Comparison of ENCODE assay signal across 10 mouse cellular contexts in genomic region chr7:18948151-18948550, GRCm38 (mm10). TPM values are rescaled to one million over a fixed set of nuclear protein-coding genes. Genes with fewer than 3 reads are reported as not detected.
DNase-seq lines count a peak whose midpoint lies in the region; ATAC-seq and TF ChIP-seq lines count a peak whose summit lies in the region.
"Had no signal": no experiment of that assay in that cellular context is flagged by ENCODE, and none has a peak within 500 bp of the region (broad histone marks: within the 10 kb centered on the region; RNA-seq: fewer than 3 reads in every experiment).

No protein-coding gene starts in this region.

- no peaks in the 10 kb centered on the region for H3K36me3 ChIP-seq in kidney, embryonic 15.5 days
- no peaks in the 10 kb centered on the region for H3K36me3 ChIP-seq in heart, postnatal 0 days (replicated peaks; ENCODE audit: control insufficient read depth, insufficient read depth, low read length)
- H3K36me3 ChIP-seq in stomach, embryonic 15.5 days = no peaks in the 10 kb centered on the region
- H3K36me3 ChIP-seq in liver, embryonic 11.5 days (ENCODE audit: control insufficient read depth, insufficient read depth, low read length) = no peaks in the 10 kb centered on the region

- H3K4me1 ChIP-seq in kidney, embryonic 15.5 days = no peaks in the 10 kb centered on the region; the same call in 1 of the 2 replicates
- H3K4me1 ChIP-seq in heart, postnatal 0 days (ENCODE audit: control insufficient read depth, insufficient read depth) = no peaks in the 10 kb centered on the region; the same call in 1 of the 2 replicates
- peaks cover 21% of the 10 kb centered on the region for H3K4me1 ChIP-seq in lung, adult 2 months (ENCODE audit: control insufficient read depth, insufficient read depth, low read length)
- no peaks in the 10 kb centered on the region for H3K4me1 ChIP-seq in stomach, embryonic 15.5 days
- peaks cover 3% of the 10 kb centered on the region; the same call in 1 of the 2 replicates for H3K4me1 ChIP-seq in liver, embryonic 11.5 days (replicated peaks; ENCODE audit: control insufficient read depth, insufficient read depth, low read length)

- H3K4me3 ChIP-seq in kidney, embryonic 15.5 days (replicated peaks) = no peak overlapping the region
- H3K4me3 ChIP-seq in heart, postnatal 0 days (ENCODE audit: low read depth, low read length) = no peak overlapping the region
- H3K4me3 ChIP-seq in lung, adult 2 months (replicated peaks; ENCODE audit: extremely low read depth, low read depth, low read length) = no peak overlapping the region
- H3K4me3 ChIP-seq in stomach, embryonic 15.5 days (replicated peaks) = no peak overlapping the region
- no peak overlapping the region for H3K4me3 ChIP-seq in liver, embryonic 11.5 days (ENCODE audit: low read depth, low read length)

- no peaks in the 10 kb centered on the region for H3K9me3 ChIP-seq in kidney, embryonic 15.5 days (replicated peaks)
- no peaks in the 10 kb centered on the region for H3K9me3 ChIP-seq in heart, postnatal 0 days (replicated peaks; ENCODE audit: control insufficient read depth, low read length)
- H3K9me3 ChIP-seq in stomach, embryonic 15.5 days = no peaks in the 10 kb centered on the region
- H3K9me3 ChIP-seq in liver, embryonic 11.5 days (ENCODE audit: control insufficient read depth, low read length) = no peaks in the 10 kb centered on the region

- peaks cover 15% of the 10 kb centered on the region for H3K27me3 ChIP-seq in kidney, embryonic 15.5 days
- 0 out of 2 replicates have a peak, but pooled peaks cover 8% of the 10 kb centered on the region for H3K27me3 ChIP-seq in heart, postnatal 0 days (ENCODE audit: control insufficient read depth, insufficient read depth, low read length)
- no peaks in the 10 kb centered on the region for H3K27me3 ChIP-seq in stomach, embryonic 15.5 days (replicated peaks)
- H3K27me3 ChIP-seq in liver, embryonic 11.5 days (replicated peaks; ENCODE audit: control insufficient read depth, insufficient read depth, low read length) = 0 out of 2 replicates have a peak, but pooled peaks cover 3% of the 10 kb centered on the region

- H3K9ac ChIP-seq in kidney, embryonic 15.5 days = no peak overlapping the region
- no peak overlapping the region for H3K9ac ChIP-seq in heart, postnatal 0 days (replicated peaks; ENCODE audit: low read depth, low read length)
- H3K9ac ChIP-seq in stomach, embryonic 15.5 days = no peak overlapping the region
- no peak overlapping the region for H3K9ac ChIP-seq in liver, embryonic 11.5 days (ENCODE audit: low read depth, low read length)

- TF ChIP-seq CTCF in heart, postnatal 0 days (IDR thresholded peaks at IDR 0.05; ENCODE audit: low read depth) = no peak
- TF ChIP-seq CTCF in lung, adult 2 months (IDR thresholded peaks at IDR 0.05; ENCODE audit: insufficient read depth, low read length) = no peak

- H3K4me2 ChIP-seq in kidney, embryonic 15.5 days = no peak overlapping the region
- no peak overlapping the region for H3K4me2 ChIP-seq in heart, postnatal 0 days (ENCODE audit: low read depth, low read length)
- no peak overlapping the region for H3K4me2 ChIP-seq in stomach, embryonic 15.5 days
- H3K4me2 ChIP-seq in liver, embryonic 11.5 days = no peak overlapping the region

- peak; percentile 38; the same call in 1 of the 2 replicates for TF ChIP-seq POLR2A in lung, adult 2 months (IDR thresholded peaks at IDR 0.05; ENCODE audit: borderline replicate concordance, extremely low read depth, low read depth, low read length)

- peak; percentile 83 for TF ChIP-seq EP300 in heart, postnatal 0 days (IDR thresholded peaks at IDR 0.05; ENCODE audit: low read depth)

- WGBS in kidney, embryonic 15.5 days = 64% methylated on average over 6 of the region's 6 CpGs
- WGBS in heart, postnatal 0 days = 40% methylated on average over 6 of the region's 6 CpGs
- WGBS in lung, adult 2 months = 28% methylated on average over 6 of the region's 6 CpGs
- WGBS in stomach, embryonic 15.5 days = 57% methylated on average over 6 of the region's 6 CpGs
- WGBS in liver, embryonic 11.5 days = 51% methylated on average over 6 of the region's 6 CpGs

- ATAC-seq in kidney, embryonic 15.5 days (replicated peaks; ENCODE audit: low FRiP score) = no peak
- peak; percentile 87 for ATAC-seq in heart, postnatal 0 days (ENCODE audit: insufficient read depth, low read depth)
- peak; percentile 59 for ATAC-seq in stomach, embryonic 15.5 days (ENCODE audit: insufficient read depth, low FRiP score, low read depth)
- no peak for ATAC-seq in liver, embryonic 11.5 days (replicated peaks; ENCODE audit: low FRiP score)

- peak; percentile 52 for DNase-seq in kidney, adult 18-20 months
- peak; percentile 36 for DNase-seq in heart, postnatal 0 days (ENCODE audit: low spot score)
- DNase-seq in lung, adult 2 months = peak; percentile 51
- no peak for DNase-seq in cerebellum, postnatal 36 days
- DNase-seq in liver, embryonic 11.5 days (ENCODE audit: low spot score) = no peak
- DNase-seq in spleen, adult 18-20 months = no peak

- no peak overlapping the region for H3K27ac ChIP-seq in kidney, embryonic 15.5 days
- H3K27ac ChIP-seq in heart, postnatal 0 days (ENCODE audit: low read depth) = peak overlapping the region; percentile 69
- no peak overlapping the region for H3K27ac ChIP-seq in stomach, embryonic 15.5 days
- no peak overlapping the region for H3K27ac ChIP-seq in liver, embryonic 11.5 days (ENCODE audit: low read depth, low read length)
- H3K27ac ChIP-seq: macrophage had no signal

RNA-seq across cellular contexts. Expression of gene Nova2, which starts 22.5 kb away (rescaled TPM):
- 0.67 and 0.93 TPM in 2 replicates for polyA plus RNA-seq in kidney, embryonic 15.5 days (2015; fragmentation: Nextera tagmentation; extraction: Ambion mirVana)
- 0.61 and 1.3 TPM in 2 replicates for total RNA-seq in heart, postnatal 0 days (2014; rRNA removed; ENCODE audit: low replicate concordance)
- polyA plus RNA-seq in heart, postnatal 0 days (2015; fragmentation: Nextera tagmentation; extraction: Ambion mirVana) = 0.37 and 0.41 TPM in 2 replicates
- 4.2 and 5.0 TPM in 2 replicates for polyA plus RNA-seq in lung, adult 2 months (2012; rRNA removed)
- 0.63 TPM in 2 replicates for polyA plus RNA-seq in stomach, embryonic 15.5 days (2015; fragmentation: Nextera tagmentation; extraction: Ambion mirVana)
- polyA plus RNA-seq in liver, embryonic 11.5 days (2014; fragmentation: Nextera tagmentation; extraction: Ambion mirVana) = 0.22 and 0.41 TPM in 2 replicates

RNA-seq across cellular contexts. Expression of gene Ccdc61, which starts 37.9 kb away (rescaled TPM):
- 27.7 and 28.9 TPM in 2 replicates for polyA plus RNA-seq in kidney, embryonic 15.5 days (2015; fragmentation: Nextera tagmentation; extraction: Ambion mirVana)
- 26.9 and 30.9 TPM in 2 replicates for total RNA-seq in heart, postnatal 0 days (2014; rRNA removed; ENCODE audit: low replicate concordance)
- polyA plus RNA-seq in heart, postnatal 0 days (2015; fragmentation: Nextera tagmentation; extraction: Ambion mirVana) = 12.7 and 15.5 TPM in 2 replicates
- polyA plus RNA-seq in lung, adult 2 months (2012; rRNA removed) = 22.7 and 26.9 TPM in 2 replicates
- polyA plus RNA-seq in stomach, embryonic 15.5 days (2015; fragmentation: Nextera tagmentation; extraction: Ambion mirVana) = 26.1 and 29.2 TPM in 2 replicates
- polyA plus RNA-seq in liver, embryonic 11.5 days (2014; fragmentation: Nextera tagmentation; extraction: Ambion mirVana) = 20.8 and 21.1 TPM in 2 replicates

RNA-seq across cellular contexts. Expression of gene Nanos2, which starts 39.0 kb away (rescaled TPM):
- not detected in 2 replicates for polyA plus RNA-seq in kidney, embryonic 15.5 days (2015; fragmentation: Nextera tagmentation; extraction: Ambion mirVana)
- not detected in 2 replicates for total RNA-seq in heart, postnatal 0 days (2014; rRNA removed; ENCODE audit: low replicate concordance)
- not detected in 2 replicates for polyA plus RNA-seq in heart, postnatal 0 days (2015; fragmentation: Nextera tagmentation; extraction: Ambion mirVana)
- 0.07 and 0.09 TPM in 2 replicates for polyA plus RNA-seq in lung, adult 2 months (2012; rRNA removed)
- not detected in 2 replicates for polyA plus RNA-seq in stomach, embryonic 15.5 days (2015; fragmentation: Nextera tagmentation; extraction: Ambion mirVana)
- not detected in 2 replicates for polyA plus RNA-seq in liver, embryonic 11.5 days (2014; fragmentation: Nextera tagmentation; extraction: Ambion mirVana)
- polyA plus RNA-seq: embryonic facial prominence, embryonic 14.5 days; macrophage had no signal

RNA-seq across cellular contexts. Expression of gene Mypop, which starts 42.9 kb away (rescaled TPM):
- 3.5 and 3.9 TPM in 2 replicates for polyA plus RNA-seq in kidney, embryonic 15.5 days (2015; fragmentation: Nextera tagmentation; extraction: Ambion mirVana)
- total RNA-seq in heart, postnatal 0 days (2014; rRNA removed; ENCODE audit: low replicate concordance) = 0.08 and 0.34 TPM in 2 replicates
- 0.79 and 1.2 TPM in 2 replicates for polyA plus RNA-seq in heart, postnatal 0 days (2015; fragmentation: Nextera tagmentation; extraction: Ambion mirVana)
- 7.2 and 10.2 TPM in 2 replicates for polyA plus RNA-seq in lung, adult 2 months (2012; rRNA removed)
- 2.8 and 3.7 TPM in 2 replicates for polyA plus RNA-seq in stomach, embryonic 15.5 days (2015; fragmentation: Nextera tagmentation; extraction: Ambion mirVana)
- 1.5 and 2.2 TPM in 2 replicates for polyA plus RNA-seq in liver, embryonic 11.5 days (2014; fragmentation: Nextera tagmentation; extraction: Ambion mirVana)

RNA-seq across cellular contexts. Expression of gene Irf2bp1, which starts 55.7 kb away (rescaled TPM):
- 21.4 and 24.1 TPM in 2 replicates for polyA plus RNA-seq in kidney, embryonic 15.5 days (2015; fragmentation: Nextera tagmentation; extraction: Ambion mirVana)
- total RNA-seq in heart, postnatal 0 days (2014; rRNA removed; ENCODE audit: low replicate concordance) = 50.0 and 51.3 TPM in 2 replicates
- polyA plus RNA-seq in heart, postnatal 0 days (2015; fragmentation: Nextera tagmentation; extraction: Ambion mirVana) = 7.1 and 7.3 TPM in 2 replicates
- polyA plus RNA-seq in lung, adult 2 months (2012; rRNA removed) = 34.7 and 39.9 TPM in 2 replicates
- polyA plus RNA-seq in stomach, embryonic 15.5 days (2015; fragmentation: Nextera tagmentation; extraction: Ambion mirVana) = 23.5 and 28.0 TPM in 2 replicates
- polyA plus RNA-seq in liver, embryonic 11.5 days (2014; fragmentation: Nextera tagmentation; extraction: Ambion mirVana) = 23.3 and 24.9 TPM in 2 replicates

Comparison
In these comparisons a context has a peak if more than half of its experiments do, and no peak if none do; other contexts are left out.
1. DNase-seq: peak in kidney, adult 18-20 months (single experiment), heart, postnatal 0 days (single experiment) and lung, adult 2 months (single experiment); none in cerebellum, postnatal 36 days (0 of 2), liver, embryonic 11.5 days (single experiment) and spleen, adult 18-20 months (0 of 2).
2. ATAC-seq: peak in heart, postnatal 0 days (single experiment) and stomach, embryonic 15.5 days (single experiment); none in kidney, embryonic 15.5 days (single experiment) and liver, embryonic 11.5 days (single experiment).